Comparison of ENCODE assay signal across 8 mouse cellular contexts in genomic region chr15:40167276-40168139, GRCm38 (mm10). TPM values are rescaled to one million over a fixed set of nuclear protein-coding genes. Genes with fewer than 3 reads are reported as not detected.
A peak's percentile ranks its signal among the peaks of the same experiment; 100 is the strongest.
DNase-seq lines count a peak whose midpoint lies in the region; ATAC-seq and TF ChIP-seq lines count a peak whose summit lies in the region.

No protein-coding gene starts in this region.

- H3K27ac ChIP-seq in neural tube, embryonic 11.5 days (ENCODE audit: low read depth, low read length): no peak overlapping the region
- H3K27ac ChIP-seq in kidney, adult 2 months (ENCODE audit: insufficient read depth, low read depth, low read length): no peak overlapping the region
- H3K27ac ChIP-seq in midbrain, embryonic 15.5 days: peak overlapping the region; percentile 46

- DNase-seq in neural tube, embryonic 11.5 days (ENCODE audit: low spot score): peak; percentile 13
- DNase-seq in neural tube, embryonic 10.5 days (ENCODE audit: extremely low spot score, low spot score): no peak
- DNase-seq in heart, adult 8-10 months (ENCODE audit: low spot score): peak; percentile 12
- peak; percentile 51 for DNase-seq in kidney, adult 2 months
- no peak for DNase-seq in right cerebral cortex, postnatal 25 days
- DNase-seq in adipocyte (ENCODE audit: low spot score): no peak
- no peak for DNase-seq in gastrocnemius, postnatal 14 days

- intact Hi-C loops in gastrocnemius, postnatal 14 days (cut with DNase I; ENCODE audit: low total_unique reads): loop anchor here (2.0 kb wide), 2 partner anchors 861 to 913 kb away; no protein-coding TSS in a partner anchor

- H3K27me3 ChIP-seq in neural tube, embryonic 11.5 days (ENCODE audit: control insufficient read depth, insufficient read depth, low read length): no peaks in the 10 kb centered on the region
- H3K27me3 ChIP-seq in kidney, adult 2 months (replicated peaks; ENCODE audit: control insufficient read depth, insufficient read depth, low read length): no peaks in the 10 kb centered on the region
- no peaks in the 10 kb centered on the region for H3K27me3 ChIP-seq in midbrain, embryonic 15.5 days (replicated peaks)

- peaks cover 2% of the 10 kb centered on the region; the same call in 1 of the 2 replicates for H3K4me1 ChIP-seq in neural tube, embryonic 11.5 days (ENCODE audit: control insufficient read depth, insufficient read depth, low read length)
- no peaks in the 10 kb centered on the region for H3K4me1 ChIP-seq in kidney, adult 2 months (ENCODE audit: control insufficient read depth, insufficient read depth, low read length)
- peaks cover 25% of the 10 kb centered on the region for H3K4me1 ChIP-seq in midbrain, embryonic 15.5 days

- no peak for TF ChIP-seq POLR2A in kidney, adult 2 months (IDR thresholded peaks at IDR 0.05; ENCODE audit: low read depth, low read length)

- no peaks in the 10 kb centered on the region for H3K9me3 ChIP-seq in neural tube, embryonic 11.5 days (ENCODE audit: control insufficient read depth, low read length)
- no peaks in the 10 kb centered on the region for H3K9me3 ChIP-seq in midbrain, embryonic 15.5 days

- no peak overlapping the region for H3K9ac ChIP-seq in neural tube, embryonic 11.5 days (ENCODE audit: low read length)
- no peak overlapping the region for H3K9ac ChIP-seq in midbrain, embryonic 15.5 days

- H3K4me3 ChIP-seq in neural tube, embryonic 11.5 days (ENCODE audit: low read depth, low read length): no peak overlapping the region
- peak overlapping the region; percentile 6; the same call in 1 of the 2 replicates for H3K4me3 ChIP-seq in kidney, adult 2 months (ENCODE audit: insufficient read depth, low read depth, low read length)
- H3K4me3 ChIP-seq in midbrain, embryonic 15.5 days: no peak overlapping the region

- WGBS in neural tube, embryonic 11.5 days: 66% methylated on average over 26 of the region's 26 CpGs
- 20% methylated on average over 26 of the region's 26 CpGs for WGBS in kidney, adult 2 months
- 55% methylated on average over 26 of the region's 26 CpGs for WGBS in midbrain, embryonic 15.5 days

- H3K4me2 ChIP-seq in neural tube, embryonic 11.5 days (ENCODE audit: low read depth): no peak overlapping the region
- H3K4me2 ChIP-seq in midbrain, embryonic 15.5 days: peak overlapping the region; percentile 22

- no peaks in the 10 kb centered on the region for H3K36me3 ChIP-seq in neural tube, embryonic 11.5 days (ENCODE audit: control insufficient read depth, insufficient read depth, low read length)
- H3K36me3 ChIP-seq in kidney, adult 2 months (ENCODE audit: control insufficient read depth, insufficient read depth, low read length): no peaks in the 10 kb centered on the region
- no peaks in the 10 kb centered on the region for H3K36me3 ChIP-seq in midbrain, embryonic 15.5 days (replicated peaks)

- TF ChIP-seq CTCF in kidney, adult 2 months (conservative IDR thresholded peaks at IDR 0.05; ENCODE audit: insufficient read depth, insufficient read length, low read depth, low read length): no peak

- ATAC-seq in neural tube, embryonic 11.5 days (ENCODE audit: insufficient read depth, low FRiP score, low TSS enrichment): no peak
- ATAC-seq in midbrain, embryonic 15.5 days (replicated peaks): no peak

RNA-seq across cellular contexts. Expression of gene 9330182O14Rik, which starts 33.3 kb away (rescaled TPM):
- not detected in 2 replicates for polyA plus RNA-seq in neural tube, embryonic 11.5 days (2014; fragmentation: Nextera tagmentation; extraction: Ambion mirVana)
- not detected for total RNA-seq in heart, adult 8-10 months (2022)
- not detected in 2 replicates for polyA plus RNA-seq in kidney, adult 2 months (2012; rRNA removed)
- polyA plus RNA-seq in midbrain, embryonic 15.5 days (2015; fragmentation: Nextera tagmentation; extraction: Ambion mirVana): not detected in 2 replicates
- not detected for total RNA-seq in gastrocnemius, postnatal 14 days (2021)

Comparison
In these comparisons a context has a peak if more than half of its experiments do, and no peak if none do; other contexts are left out.
1. DNase-seq: peak in neural tube, embryonic 11.5 days (single experiment), heart, adult 8-10 months (single experiment) and kidney, adult 2 months (single experiment); none in neural tube, embryonic 10.5 days (single experiment), right cerebral cortex, postnatal 25 days (single experiment), adipocyte (single experiment) and gastrocnemius, postnatal 14 days (single experiment).